In the genomic region with DNA sequence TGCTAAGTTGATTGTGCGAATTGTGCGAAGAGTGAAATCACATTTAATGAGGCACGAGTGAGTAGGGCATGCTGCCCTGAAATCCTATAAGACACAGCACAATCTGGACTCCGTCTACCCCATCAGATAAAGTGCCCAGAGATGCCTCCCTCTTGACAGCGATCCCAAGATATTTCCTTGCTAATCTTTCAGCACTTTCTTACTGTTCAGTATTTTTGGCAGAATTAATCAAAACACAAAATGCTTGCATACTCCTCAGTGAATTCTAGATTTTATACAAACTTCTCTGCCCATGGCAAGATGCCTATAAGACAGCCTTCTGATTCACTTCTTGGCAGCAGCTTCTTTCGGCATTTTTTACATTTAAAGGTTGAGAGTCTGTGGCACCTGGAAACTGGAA, we compare ENCODE assay signal across 15 mouse cellular contexts.
"Had no signal": no experiment of that assay in that cellular context is flagged by ENCODE, and none has a peak within 500 bp of the region (broad histone marks: within the 10 kb centered on the region; RNA-seq: fewer than 3 reads in every experiment).

No protein-coding gene starts in this region.

- H3K9ac ChIP-seq: limb, embryonic 13.5 days; liver, embryonic 12.5 days; liver, embryonic 15.5 days; lung, embryonic 15.5 days; midbrain, embryonic 13.5 days had no signal

- H3K9me3 ChIP-seq: limb, embryonic 10.5 days; limb, embryonic 13.5 days; liver, embryonic 12.5 days; liver, embryonic 15.5 days; lung, embryonic 15.5 days; megakaryocyte, embryonic 14.5 days; midbrain, embryonic 10.5 days; midbrain, embryonic 13.5 days had no signal

- H3K4me3 ChIP-seq: limb, embryonic 10.5 days; limb, embryonic 13.5 days; liver, embryonic 12.5 days; liver, embryonic 15.5 days; lung, embryonic 15.5 days; megakaryocyte, embryonic 14.5 days; midbrain, embryonic 10.5 days; midbrain, embryonic 13.5 days had no signal

- H3K27me3 ChIP-seq: limb, embryonic 13.5 days; liver, embryonic 12.5 days; liver, embryonic 15.5 days; lung, embryonic 15.5 days; megakaryocyte, embryonic 14.5 days; midbrain, embryonic 13.5 days had no signal

- H3K4me2 ChIP-seq: limb, embryonic 13.5 days; liver, embryonic 12.5 days; liver, embryonic 15.5 days; lung, embryonic 15.5 days; midbrain, embryonic 13.5 days had no signal

- H3K27ac ChIP-seq: limb, embryonic 10.5 days; limb, embryonic 13.5 days; liver, embryonic 12.5 days; liver, embryonic 15.5 days; lung, embryonic 15.5 days; midbrain, embryonic 10.5 days; midbrain, embryonic 13.5 days had no signal

- ATAC-seq: liver, embryonic 12.5 days; midbrain, embryonic 13.5 days had no signal

- H3K4me1 ChIP-seq: limb, embryonic 10.5 days; liver, embryonic 12.5 days; liver, embryonic 15.5 days; lung, embryonic 15.5 days; megakaryocyte, embryonic 14.5 days; midbrain, embryonic 13.5 days had no signal

- DNase-seq: kidney, postnatal 25 days; liver; lung, adult 18-20 months; lung, postnatal 10 days; lung, postnatal 36 days; thymus, adult 18-20 months; thymus, postnatal 36 days had no signal

- H3K36me3 ChIP-seq: limb, embryonic 10.5 days; limb, embryonic 13.5 days; liver, embryonic 12.5 days; liver, embryonic 15.5 days; lung, embryonic 15.5 days; midbrain, embryonic 13.5 days had no signal
